Mouse (Mus musculus) liver, embryonic 15.5 days (tissue): ENCODE measurements at regions not wholly inside any gene's neighbourhood (a gene's known extent, or its start where the extent isn't known, plus 50 kb on each side); places are given as distances from the start of the nearest gene placed in this dataset.
A peak's percentile ranks its signal among the peaks of the same experiment; 100 is the strongest.

Source experiments
- ATAC-seq: fragments of 200-750 bp; cut with Nextera tagmentation; 2 replicates; pipeline ENCODE4 v1.8.0; 2017; ENCODE audit warnings: moderate number of reproducible peaks, mild to moderate bottlenecking, moderate library complexity; ENCODE audit not compliant: insufficient read depth
- H3K27ac ChIP-seq: fragments of 300-500 bp; sonication (generic); replicated peaks from 2 replicates; pipeline ENCODE4 v1.5.1; 2015; ENCODE audit warnings: mild to moderate bottlenecking, inconsistent platforms
- H3K27me3 ChIP-seq: fragments of 300-500 bp; sonication (generic); 2 replicates; pipeline ENCODE4 v1.6.1; 2015; ENCODE audit warnings: mild to moderate bottlenecking, inconsistent platforms
- H3K36me3 ChIP-seq: fragments of 300-500 bp; sonication (generic); replicated peaks from 2 replicates; pipeline ENCODE4 v1.6.1; 2015; ENCODE audit warnings: moderate library complexity, mild to moderate bottlenecking, inconsistent platforms
- H3K4me1 ChIP-seq: fragments of 300-500 bp; sonication (generic); replicated peaks from 2 replicates; pipeline ENCODE4 v1.6.1; 2015; ENCODE audit warnings: inconsistent platforms
- H3K4me2 ChIP-seq: fragments of 300-500 bp; sonication (generic); 2 replicates; pipeline ENCODE4 v1.6.1; 2015; ENCODE audit warnings: moderate library complexity, mild to moderate bottlenecking, inconsistent platforms
- H3K4me3 ChIP-seq: fragments of 300-500 bp; sonication (generic); replicated peaks from 2 replicates; pipeline ENCODE4 v1.5.1; 2015; ENCODE audit warnings: mild to moderate bottlenecking, inconsistent platforms
- H3K9ac ChIP-seq: fragments of 300-500 bp; sonication (generic); 2 replicates; pipeline ENCODE4 v1.6.1; 2015; ENCODE audit warnings: moderate library complexity, mild to moderate bottlenecking, inconsistent platforms
- H3K9me3 ChIP-seq: fragments of 300-500 bp; sonication (generic); replicated peaks from 2 replicates; pipeline ENCODE4 v1.6.1; 2016; ENCODE audit warnings: inconsistent platforms
- WGBS: fragments of 180-500 bp; shearing (Covaris S2); methylation state at CpG from one replicate; pipeline ENCODE4 v1.1.7; 2015; ENCODE audit warnings: mixed read lengths; ENCODE audit not compliant: insufficient replicate concordance; 5-methylcytosine and 5-hydroxymethylcytosine counted together

DNA sequence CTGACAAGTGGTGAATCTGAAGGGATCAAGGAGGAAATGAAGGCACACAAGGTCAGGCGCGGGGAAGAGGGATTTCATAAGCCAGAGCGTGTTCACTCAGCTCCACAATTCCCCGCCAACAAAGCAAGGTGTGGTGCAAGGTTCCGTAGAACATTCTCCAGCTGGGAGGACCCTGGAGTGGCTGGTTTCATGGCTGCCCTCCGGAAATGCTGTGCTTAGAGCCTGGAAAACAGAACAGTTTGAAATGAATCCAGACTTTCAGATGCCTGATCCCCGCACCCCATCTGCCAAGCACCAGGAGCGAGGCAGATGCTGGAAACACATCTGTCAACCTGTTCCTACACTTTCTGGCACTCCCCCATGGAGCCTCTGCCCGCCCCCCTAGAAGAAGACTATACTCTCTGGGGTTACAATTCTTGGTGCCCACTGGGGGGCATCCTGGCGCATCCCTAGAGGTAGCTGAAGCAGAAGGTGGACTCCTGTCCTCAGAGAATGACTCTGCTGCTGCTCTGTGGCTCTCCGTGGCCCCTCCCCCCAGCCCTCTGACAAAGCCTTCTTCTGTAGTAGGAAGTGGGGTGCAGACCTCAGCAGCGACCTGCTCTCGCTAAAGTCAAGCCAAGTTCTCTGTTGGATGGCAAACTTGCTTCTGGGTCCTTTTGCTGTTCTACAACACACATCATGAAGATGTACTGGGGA, 54.5 kb upstream of the Mafb start:
- Histone ChIP-seq H3K27me3 (no peaks in the 10 kb centered on the region), H3K4me2 (no peak overlapping the region), H3K27ac (no peak overlapping the region), H3K36me3 (no peaks in the 10 kb centered on the region), H3K9ac (no peak overlapping the region), H3K9me3 (no peaks in the 10 kb centered on the region), H3K4me3 (no peak overlapping the region), H3K4me1 (no peaks in the 10 kb centered on the region)
- no peak for ATAC-seq
- 18% methylated on average over 13 of the region's 13 CpGs for WGBS

DNA sequence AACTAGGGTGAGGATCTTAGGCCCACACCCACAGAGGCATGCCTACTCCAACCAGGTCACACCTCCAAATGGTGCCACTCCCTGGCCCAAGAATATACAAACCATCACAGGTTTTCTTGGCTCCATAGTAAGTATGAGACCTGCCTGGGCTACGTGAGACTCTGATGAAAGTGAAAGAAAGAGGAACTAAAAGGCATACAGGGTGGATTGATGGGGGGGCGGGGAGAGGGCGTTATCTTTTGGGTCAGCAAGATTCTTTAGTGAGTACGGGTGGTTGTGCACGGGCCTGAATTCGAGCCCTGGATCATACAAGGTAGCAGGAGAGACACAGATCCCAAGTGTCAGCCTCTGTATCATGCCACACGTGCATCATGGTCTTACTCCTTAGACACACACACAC, 57.6 kb upstream of the Mafb start:
- 31% methylated on average over 7 of the region's 7 CpGs for WGBS
- H3K4me2 ChIP-seq, result no peak overlapping the region
- H3K4me3 ChIP-seq, result no peak overlapping the region
- no peaks in the 10 kb centered on the region for H3K36me3 ChIP-seq
- H3K4me1 ChIP-seq, result no peaks in the 10 kb centered on the region
- H3K27me3 ChIP-seq, result no peaks in the 10 kb centered on the region
- H3K27ac ChIP-seq, result no peak overlapping the region
- no peak overlapping the region for H3K9ac ChIP-seq
- no peaks in the 10 kb centered on the region for H3K9me3 ChIP-seq
- no peak for ATAC-seq

DNA sequence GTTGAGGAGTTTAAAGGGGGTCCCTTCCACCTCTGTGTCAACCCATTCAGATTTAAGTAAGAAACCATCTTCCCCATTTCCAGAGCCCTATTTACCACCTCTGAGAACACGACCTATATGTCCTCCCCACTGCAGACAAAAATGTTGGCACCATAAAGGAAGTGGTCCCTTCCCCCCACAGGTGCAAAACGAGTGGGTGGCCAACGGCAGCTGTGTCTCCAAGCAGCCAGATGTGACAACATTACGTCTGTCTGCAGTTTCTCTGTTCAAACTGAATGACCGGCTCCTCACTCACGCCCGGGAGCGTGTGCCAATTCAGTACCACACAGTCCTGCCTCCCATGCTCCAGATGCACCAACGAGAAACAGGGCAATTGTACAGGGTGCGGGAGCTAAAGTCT, 60.6 kb upstream of the Mafb start:
- no peaks in the 10 kb centered on the region for H3K9me3 ChIP-seq
- 39% methylated on average over 10 of the region's 10 CpGs for WGBS
- no peak overlapping the region for H3K27ac ChIP-seq
- H3K4me3 ChIP-seq, result no peak overlapping the region
- H3K36me3 ChIP-seq, result no peaks in the 10 kb centered on the region
- ATAC-seq, result no peak
- H3K4me2 ChIP-seq, result no peak overlapping the region
- H3K9ac ChIP-seq, result no peak overlapping the region
- no peaks in the 10 kb centered on the region for H3K27me3 ChIP-seq
- no peaks in the 10 kb centered on the region for H3K4me1 ChIP-seq

GRCm38 (mm10) chr2:160433252-160433651, 66.4 kb upstream of the Mafb start:
- H3K4me2 ChIP-seq, result no peak overlapping the region
- H3K36me3 ChIP-seq, result no peaks in the 10 kb centered on the region

GRCm38 (mm10) chr2:160434701-160435100, 67.8 kb upstream of the Mafb start:
- ATAC-seq, result no peak
- Histone ChIP-seq H3K27ac (no peak overlapping the region), H3K27me3 (no peaks in the 10 kb centered on the region), H3K4me1 (no peaks in the 10 kb centered on the region), H3K9ac (no peak overlapping the region), H3K4me3 (no peak overlapping the region), H3K36me3 (no peaks in the 10 kb centered on the region), H3K9me3 (no peaks in the 10 kb centered on the region), H3K4me2 (no peak overlapping the region)
- WGBS, result 42% methylated on average over 5 of the region's 5 CpGs

More at GRCm38 (mm10) chr2:160433252-160433651, 66.4 kb upstream of the Mafb start:
- 49% methylated on average over 10 of the region's 10 CpGs for WGBS
- Histone ChIP-seq H3K27me3 (no peaks in the 10 kb centered on the region), H3K4me1 (no peaks in the 10 kb centered on the region), H3K9ac (no peak overlapping the region), H3K9me3 (no peaks in the 10 kb centered on the region), H3K4me3 (no peak overlapping the region), H3K27ac (no peak overlapping the region)
- ATAC-seq, result 0 out of 2 replicates have a peak, but pooled peaks have one; percentile 42

- Histone ChIP-seq H3K27ac (no peak overlapping the region), H3K9me3 (no peaks in the 10 kb centered on the region), H3K27me3 (no peaks in the 10 kb centered on the region), H3K4me3 (no peak overlapping the region), H3K4me2 (no peak overlapping the region), H3K4me1 (no peaks in the 10 kb centered on the region), H3K9ac (no peak overlapping the region), H3K36me3 (no peaks in the 10 kb centered on the region)
- ATAC-seq, result no peak
- 9% methylated on average over 3 of the region's 3 CpGs for WGBS
Observed at GRCm38 (mm10) chr2:160435622-160436021, 68.8 kb upstream of the Mafb start.

- Histone ChIP-seq H3K9me3 (no peaks in the 10 kb centered on the region), H3K4me3 (no peak overlapping the region), H3K27me3 (peaks cover 6% of the 10 kb centered on the region; the same call in 1 of the 2 replicates), H3K36me3 (no peaks in the 10 kb centered on the region), H3K4me1 (no peaks in the 10 kb centered on the region), H3K9ac (no peak overlapping the region), H3K4me2 (no peak overlapping the region), H3K27ac (no peak overlapping the region)
- ATAC-seq, result no peak
- WGBS, result 54% methylated on average over 2 of the region's 2 CpGs
Observed at GRCm38 (mm10) chr2:160439028-160439427, 72.2 kb upstream of the Mafb start.

- Histone ChIP-seq H3K9ac (no peak overlapping the region), H3K27me3 (peaks cover 6% of the 10 kb centered on the region; the same call in 1 of the 2 replicates), H3K4me3 (no peak overlapping the region), H3K36me3 (no peaks in the 10 kb centered on the region), H3K4me1 (no peaks in the 10 kb centered on the region), H3K27ac (no peak overlapping the region), H3K4me2 (no peak overlapping the region), H3K9me3 (no peaks in the 10 kb centered on the region)
- WGBS, result 64% methylated on average over 9 of the region's 9 CpGs
- no peak for ATAC-seq
Observed at GRCm38 (mm10) chr2:160440236-160440635, 73.4 kb upstream of the Mafb start.

GRCm38 (mm10) chr2:160451057-160451456, 84.2 kb upstream of the Mafb start:
- 9% methylated on average over 8 of the region's 8 CpGs for WGBS
- H3K4me2 ChIP-seq, result peak overlapping the region; percentile 46
- no peaks in the 10 kb centered on the region for H3K36me3 ChIP-seq
- no peaks in the 10 kb centered on the region for H3K4me1 ChIP-seq
- ATAC-seq, result no peak
- no peaks in the 10 kb centered on the region for H3K9me3 ChIP-seq
- H3K9ac ChIP-seq, result no peak overlapping the region
- H3K27ac ChIP-seq, result no peak overlapping the region
- no peaks in the 10 kb centered on the region; the same call in 1 of the 2 replicates for H3K27me3 ChIP-seq
- H3K4me3 ChIP-seq, result no peak overlapping the region

DNA sequence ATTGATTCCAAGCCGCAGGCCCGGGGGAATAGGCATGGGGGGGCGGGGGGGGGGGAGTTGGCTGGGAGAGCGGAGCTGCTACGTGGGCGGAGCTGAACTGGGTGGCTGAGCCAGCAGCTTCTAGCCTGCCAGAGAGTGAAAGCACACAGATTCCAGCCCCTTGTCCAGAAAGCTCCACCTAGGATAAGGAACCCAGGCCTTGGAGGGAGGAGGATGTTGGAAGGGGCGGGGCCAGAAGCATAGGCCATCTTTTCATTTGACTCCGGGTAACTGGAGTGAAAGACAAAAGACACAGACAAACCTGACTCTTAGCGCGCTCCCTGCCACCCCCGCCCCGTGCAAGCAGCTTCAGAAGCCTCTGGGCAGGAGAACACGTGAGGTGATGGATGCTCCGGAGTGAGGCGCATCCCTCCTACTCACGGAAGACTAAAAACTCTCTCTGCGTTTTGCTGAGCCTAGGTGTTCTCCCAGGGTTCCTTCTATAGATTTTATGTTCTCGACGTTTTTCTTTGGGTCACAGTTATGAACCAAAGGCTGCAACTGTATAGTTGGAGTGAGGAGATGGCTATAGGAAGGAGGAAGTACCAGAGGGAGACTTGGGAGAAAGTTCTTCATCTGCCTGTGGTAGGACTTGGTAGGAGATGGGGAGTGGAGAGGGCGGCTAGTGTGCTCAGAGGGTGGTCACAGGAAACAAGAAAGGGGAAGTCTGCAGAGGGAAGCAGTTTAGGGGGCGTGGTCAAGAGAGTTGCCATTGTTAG, 84.8 kb upstream of the Mafb start:
- Histone ChIP-seq H3K4me3 (no peak overlapping the region; the same call in 1 of the 2 replicates), H3K9me3 (no peaks in the 10 kb centered on the region), H3K27me3 (no peaks in the 10 kb centered on the region; the same call in 1 of the 2 replicates), H3K9ac (no peak overlapping the region), H3K4me1 (no peaks in the 10 kb centered on the region), H3K27ac (no peak overlapping the region), H3K36me3 (no peaks in the 10 kb centered on the region), H3K4me2 (peak overlapping the region; percentile 46)
- 3% methylated on average over 21 of the region's 21 CpGs for WGBS
- ATAC-seq, result peak; percentile 49; the same call in 1 of the 2 replicates

- Histone ChIP-seq H3K27me3 (no peaks in the 10 kb centered on the region; the same call in 1 of the 2 replicates), H3K27ac (no peak overlapping the region), H3K4me1 (no peaks in the 10 kb centered on the region), H3K9me3 (no peaks in the 10 kb centered on the region), H3K36me3 (no peaks in the 10 kb centered on the region), H3K9ac (no peak overlapping the region), H3K4me2 (peak overlapping the region; percentile 46; the same call in 1 of the 2 replicates), H3K4me3 (no peak overlapping the region)
- 12% methylated on average over 6 of the region's 6 CpGs for WGBS
- ATAC-seq, result no peak
Observed at GRCm38 (mm10) chr2:160452239-160452530, 85.3 kb upstream of the Mafb start.
